Mouse (Mus musculus) layer of hippocampus, adult 6 months (tissue): ENCODE measurements around the gene Gm20909. TPM values are rescaled to one million over a fixed set of nuclear protein-coding genes. Genes with fewer than 3 reads are reported as not detected.

Source experiments
- long read RNA-seq, 2 experiments: library from polyadenylated mRNA; unstranded; transcript quantifications; one replicate each; pipeline ENCODE4 v2.0.0; 2019 to 2020
- polyA plus RNA-seq: library from polyadenylated mRNA; unstranded; fragments of <200 nt; fragmentation: Nextera tagmentation; gene quantifications from 2 replicates; pipeline ENCODE4 v1.2.3, GENCODE M21; 2021

Gene Gm20909
- not detected in 2 replicates for polyA plus RNA-seq
- long read RNA-seq, experiment 1, result 0 reads
- long read RNA-seq, experiment 2, result 0 reads

GRCm38 (mm10) chrY:21164270-21164669 is at the start of gene Gm20909:
Gene Gm20909 (plus strand): TSS chrY:21164570.

Other genes starting within 250 kb of the Gm20909 start
- not detected in 2 replicates for gene Gm29866, start 170.9 kb upstream of the Gm20909 start, polyA plus RNA-seq
- gene Gm20865, start 77.0 kb downstream of the Gm20909 start, polyA plus RNA-seq, result not detected in 2 replicates